Mouse (Mus musculus): ENCODE measurements around the gene Usp15. TPM values are rescaled to one million over a fixed set of nuclear protein-coding genes. Genes with fewer than 3 reads are reported as not detected.

Gene Usp15
- polyA plus RNA-seq, 1 experiment from 2014 or later: 80.1 TPM

DNA sequence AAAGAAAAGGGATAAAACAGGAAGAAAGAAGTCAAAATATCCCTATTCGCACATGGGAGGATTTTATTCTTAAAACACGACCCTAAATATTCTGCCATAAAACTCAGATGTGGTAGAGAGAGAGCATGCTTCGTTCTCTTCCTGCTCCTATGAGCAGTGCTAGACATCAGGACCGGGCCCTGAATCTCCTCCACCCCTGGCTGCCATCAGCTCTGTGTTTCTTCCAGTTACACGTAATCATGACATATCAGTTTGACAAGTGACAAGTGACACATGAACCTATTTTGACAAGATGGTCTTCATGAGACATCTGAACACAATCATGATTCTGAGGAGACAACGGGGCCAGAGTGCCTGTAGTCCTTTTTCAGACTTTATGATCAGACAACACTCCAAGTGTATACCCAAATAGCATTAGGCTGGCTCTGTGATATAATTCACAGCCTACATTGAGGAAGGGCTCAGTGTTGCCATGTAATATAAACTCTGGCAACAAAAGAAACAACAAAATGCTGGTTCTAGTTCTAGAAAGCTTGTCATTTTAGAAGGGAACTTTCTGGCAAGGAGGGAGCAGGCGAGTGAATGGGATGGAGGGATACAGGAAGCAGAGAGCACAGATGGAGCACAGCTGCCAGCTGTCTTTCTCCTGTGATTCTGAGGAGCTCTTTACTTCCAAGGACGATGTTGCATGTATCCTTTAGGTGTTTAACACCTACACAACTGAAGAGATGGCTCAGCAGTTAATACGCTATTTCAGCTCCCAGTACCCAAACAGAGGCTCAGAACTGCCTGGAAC, 141.4 kb downstream of the Usp15 start:
- H3K4me1 ChIP-seq (replicated peaks; ENCODE audit: control insufficient read depth, insufficient read depth, low read length): no peaks in the 10 kb centered on the region
- no peak overlapping the region for H3K27ac ChIP-seq (ENCODE audit: low read depth, low read length)
- H3K9me3 ChIP-seq (ENCODE audit: control insufficient read depth, low read length): no peaks in the 10 kb centered on the region
- H3K27me3 ChIP-seq (ENCODE audit: control insufficient read depth, insufficient read depth, low read length): no peaks in the 10 kb centered on the region
- ATAC-seq (replicated peaks; ENCODE audit: low FRiP score): no peak
- H3K4me2 ChIP-seq (ENCODE audit: low read depth, low read length, severe bottlenecking): no peak overlapping the region
- 89% methylated on average over 9 of the region's 9 CpGs for WGBS
- DNase-seq (ENCODE audit: low spot score): no peak
- no peaks in the 10 kb centered on the region; the same call in 1 of the 2 replicates for H3K36me3 ChIP-seq (ENCODE audit: control insufficient read depth, insufficient read depth, low read length)
- no peak overlapping the region for H3K9ac ChIP-seq (ENCODE audit: low read length)
- H3K4me3 ChIP-seq (ENCODE audit: low read depth, low read length): no peak overlapping the region

Small RNA genes within 50 kb of the gene (microRNA-seq; reads per million reads assigned to microRNA genes)
- 3.4 reads per million for gene Gm27920 (ENCODE audit: insufficient number of aligned reads)

Other genes with a start within 250 kb of the Usp15 start
- 28.6 and 35.1 TPM in 2 replicates for gene Mon2, start 120.5 kb downstream of the Usp15 start, polyA plus RNA-seq (2014; fragmentation: Nextera tagmentation; extraction: Ambion mirVana)
- gene Fam19a2, start 67.0 kb upstream of the Usp15 start, polyA plus RNA-seq (2014; fragmentation: Nextera tagmentation; extraction: Ambion mirVana): 4.4 and 5.0 TPM in 2 replicates

Measured in forebrain, embryonic 11.5 days (tissue).